Mouse (Mus musculus) hindbrain, postnatal 0 days (tissue): Measurements from ENCODE around the gene Dmgdh. TPM values are rescaled to one million over a fixed set of nuclear protein-coding genes. Genes with fewer than 3 reads are reported as not detected.

Source experiments
- ATAC-seq: fragments of 200-750 bp; cut with Nextera tagmentation; 2 replicates; pipeline ENCODE4 v1.8.0; 2017; ENCODE audit warnings: mild to moderate bottlenecking, moderate TSS enrichment, moderate library complexity
- DNase-seq: peaks from one replicate; pipeline ENCODE4 v3.0.0-alpha.2; 2015; ENCODE audit warnings: low spot score
- H3K27ac ChIP-seq: fragments of 300-500 bp; sonication (generic); 2 replicates; pipeline ENCODE4 v1.5.1; 2014; ENCODE audit warnings: mild to moderate bottlenecking
- H3K27me3 ChIP-seq: fragments of 300-500 bp; sonication (generic); 2 replicates; pipeline ENCODE4 v1.6.1; 2014; ENCODE audit warnings: low read length, mixed read lengths; ENCODE audit not compliant: insufficient read depth
- H3K36me3 ChIP-seq: fragments of 300-500 bp; sonication (generic); 2 replicates; pipeline ENCODE4 v1.6.1; 2014; ENCODE audit warnings: low read length, mixed read lengths; ENCODE audit not compliant: insufficient read depth
- H3K4me1 ChIP-seq: fragments of 300-500 bp; sonication (generic); 2 replicates; pipeline ENCODE4 v1.6.1; 2014; ENCODE audit warnings: antibody characterized with exemption, low read length, mixed read lengths; ENCODE audit not compliant: insufficient read depth
- H3K4me2 ChIP-seq: fragments of 300-500 bp; sonication (generic); 2 replicates; pipeline ENCODE4 v1.6.1; 2014; ENCODE audit warnings: low read depth, mild to moderate bottlenecking, low read length, moderate library complexity, mixed read lengths
- H3K4me3 ChIP-seq: fragments of 300-500 bp; sonication (generic); 2 replicates; pipeline ENCODE4 v1.5.1; 2014; ENCODE audit warnings: low read length
- H3K9ac ChIP-seq: fragments of 300-500 bp; sonication (generic); replicated peaks from 2 replicates; pipeline ENCODE4 v1.6.1; 2014; ENCODE audit warnings: mild to moderate bottlenecking, low read length, moderate library complexity, mixed read lengths
- H3K9me3 ChIP-seq: fragments of 300-500 bp; sonication (generic); 2 replicates; pipeline ENCODE4 v1.6.1; 2016; ENCODE audit warnings: low read length, mixed read lengths
- CTCF ChIP-seq: IDR thresholded peaks from 2 replicates; pipeline ENCODE4 v1.5.1; 2016; ENCODE audit warnings: antibody characterized with exemption, control low read depth, low read depth
- WGBS: fragments of 180-500 bp; shearing (Covaris S2); extraction: QIAGEN DNeasy Blood & Tissue Kit; methylation state at CpG from one replicate; pipeline ENCODE4 v1.1.7; 2014; 5-methylcytosine and 5-hydroxymethylcytosine counted together
- polyA plus RNA-seq: library from polyadenylated mRNA; unstranded; fragments of >200 nt; fragmentation: Nextera tagmentation; extraction: Ambion mirVana; gene quantifications from 2 replicates; pipeline ENCODE4 v1.2.1, GENCODE M21; 2015
- total RNA-seq: library from RNA; depleted of rRNA; stranded (reverse); fragments of >200 nt; gene quantifications from 2 replicates; pipeline ENCODE4 v1.2.3, GENCODE M21; 2014

The Dmgdh gene
- total and polyA plus RNA-seq, 2 experiments from 2014 or later, result 0.21 to 0.28 TPM

GRCm38 (mm10) chr13:93705697-93706096, 31.5 kb downstream of the Dmgdh start:
- 87% methylated on average over 4 of the region's 4 CpGs for WGBS

GRCm38 (mm10) chr13:93707271-93707670, 33.0 kb downstream of the Dmgdh start:
- no peak for TF ChIP-seq CTCF
- Histone ChIP-seq H3K9me3 (no peaks in the 10 kb centered on the region), H3K36me3 (no peaks in the 10 kb centered on the region), H3K4me1 (no peaks in the 10 kb centered on the region), H3K4me2 (no peak overlapping the region), H3K27ac (no peak overlapping the region), H3K27me3 (no peaks in the 10 kb centered on the region), H3K4me3 (no peak overlapping the region), H3K9ac (no peak overlapping the region)
- WGBS, result 78% methylated on average over 4 of the region's 4 CpGs
- DNase-seq, result no peak
- ATAC-seq, result no peak

More at GRCm38 (mm10) chr13:93705697-93706096, 31.5 kb downstream of the Dmgdh start:
- H3K4me1 ChIP-seq, result no peaks in the 10 kb centered on the region
- H3K36me3 ChIP-seq, result no peaks in the 10 kb centered on the region
- H3K4me2 ChIP-seq, result no peak overlapping the region
- no peak for ATAC-seq
- H3K9ac ChIP-seq, result no peak overlapping the region
- no peak for TF ChIP-seq CTCF
- H3K27ac ChIP-seq, result no peak overlapping the region
- H3K9me3 ChIP-seq, result no peaks in the 10 kb centered on the region
- no peaks in the 10 kb centered on the region for H3K27me3 ChIP-seq
- no peak for DNase-seq
- H3K4me3 ChIP-seq, result no peak overlapping the region

- TF ChIP-seq CTCF, result no peak
- Histone ChIP-seq H3K9me3 (no peaks in the 10 kb centered on the region), H3K27me3 (no peaks in the 10 kb centered on the region), H3K27ac (no peak overlapping the region), H3K36me3 (no peaks in the 10 kb centered on the region), H3K4me2 (no peak overlapping the region), H3K4me3 (no peak overlapping the region), H3K9ac (no peak overlapping the region), H3K4me1 (no peaks in the 10 kb centered on the region)
- ATAC-seq (no peak), DNase-seq (no peak)
- 90% methylated on average over 4 of the region's 4 CpGs for WGBS
These were observed 36.1 kb downstream of the Dmgdh start for GRCm38 (mm10) chr13:93710325-93710724.

- ATAC-seq (no peak), DNase-seq (no peak)
- Histone ChIP-seq H3K9me3 (no peaks in the 10 kb centered on the region), H3K27me3 (no peaks in the 10 kb centered on the region), H3K4me3 (no peak overlapping the region), H3K27ac (no peak overlapping the region), H3K4me1 (no peaks in the 10 kb centered on the region), H3K9ac (no peak overlapping the region), H3K36me3 (no peaks in the 10 kb centered on the region), H3K4me2 (no peak overlapping the region)
- TF ChIP-seq CTCF, result no peak
- WGBS, result 93% methylated on average over 4 of the region's 4 CpGs
These were observed 37.0 kb downstream of the Dmgdh start for GRCm38 (mm10) chr13:93711226-93711625.

- Histone ChIP-seq H3K27ac (no peak overlapping the region), H3K36me3 (no peaks in the 10 kb centered on the region), H3K9me3 (no peaks in the 10 kb centered on the region), H3K27me3 (no peaks in the 10 kb centered on the region), H3K4me3 (no peak overlapping the region), H3K9ac (no peak overlapping the region), H3K4me1 (no peaks in the 10 kb centered on the region), H3K4me2 (no peak overlapping the region)
- no peak for DNase-seq
- no peak for ATAC-seq
- no peak for TF ChIP-seq CTCF
- 87% methylated on average over 4 of the region's 4 CpGs for WGBS
These were observed 38.1 kb downstream of the Dmgdh start for GRCm38 (mm10) chr13:93712362-93712761.

- no peaks in the 10 kb centered on the region for H3K9me3 ChIP-seq
- no peaks in the 10 kb centered on the region for H3K4me1 ChIP-seq
- no peak overlapping the region for H3K4me2 ChIP-seq
- WGBS, result 90% methylated on average over 3 of the region's 3 CpGs
- no peak for TF ChIP-seq CTCF
- no peak for ATAC-seq
- no peaks in the 10 kb centered on the region for H3K36me3 ChIP-seq
- no peak overlapping the region for H3K27ac ChIP-seq
- H3K9ac ChIP-seq, result no peak overlapping the region
- H3K4me3 ChIP-seq, result no peak overlapping the region
- no peak for DNase-seq
- no peaks in the 10 kb centered on the region for H3K27me3 ChIP-seq
These were observed 39.6 kb downstream of the Dmgdh start for GRCm38 (mm10) chr13:93713826-93714225.

- Histone ChIP-seq H3K36me3 (no peaks in the 10 kb centered on the region), H3K9ac (no peak overlapping the region), H3K9me3 (no peaks in the 10 kb centered on the region), H3K27ac (no peak overlapping the region), H3K4me3 (no peak overlapping the region), H3K27me3 (no peaks in the 10 kb centered on the region), H3K4me1 (no peaks in the 10 kb centered on the region), H3K4me2 (no peak overlapping the region)
- 39% methylated on average over 7 of the region's 7 CpGs for WGBS
- DNase-seq (no peak), ATAC-seq (no peak)
- no peak for TF ChIP-seq CTCF
These were observed 42.9 kb downstream of the Dmgdh start for GRCm38 (mm10) chr13:93717113-93717512.
